Mouse (Mus musculus) embryonic facial prominence, embryonic 14.5 days (tissue): ENCODE data around the gene Tyr. TPM values are rescaled to one million over a fixed set of nuclear protein-coding genes. Genes with fewer than 3 reads are reported as not detected.

Experiments used
- polyA plus RNA-seq: library from polyadenylated mRNA; unstranded; fragments of >200 nt; fragmentation: Nextera tagmentation; extraction: Ambion mirVana; gene quantifications from 2 replicates; pipeline ENCODE4 v1.2.1, GENCODE M21; 2014

The Tyr gene
- polyA plus RNA-seq, 1 experiment from 2014 or later, result 1.7 TPM

Other genes starting within 250 kb of the Tyr start
- 5.1 and 6.5 TPM in 2 replicates for gene Nox4, start 247.4 kb downstream of the Tyr start, polyA plus RNA-seq
- gene Grm5, start 90.7 kb upstream of the Tyr start, polyA plus RNA-seq, result 0.07 and 0.21 TPM in 2 replicates